Mouse (Mus musculus) stomach, postnatal 0 days (tissue): Measurements from ENCODE around the gene Ppm1h.

Experiments used
- CTCF ChIP-seq: IDR thresholded peaks from 2 replicates; pipeline ENCODE4 v1.5.1; 2016; ENCODE audit warnings: antibody characterized with exemption, low read depth, mild to moderate bottlenecking, moderate library complexity
- EP300 ChIP-seq: optimal IDR thresholded peaks from 2 replicates; pipeline ENCODE3; 2016; ENCODE audit warnings: antibody characterized with exemption

GRCm38 (mm10) chr10:122685297-122685696, 6.7 kb downstream of the Ppm1h start:
- TF ChIP-seq CTCF: no peak
- TF ChIP-seq EP300: no peak
